Mouse (Mus musculus): ENCODE results near the gene Morn1. TPM values are rescaled to one million over a fixed set of nuclear protein-coding genes. Genes with fewer than 3 reads are reported as not detected.

The Morn1 gene
- polyA plus RNA-seq (2021), result 3.6 TPM

- POLR2A ChIA-PET, result interaction anchor here (0.9 kb wide), 1 partner anchor 163 kb away, joined by 3 read pairs; the partner anchor contains the start of gene Faap20
- CTCF ChIA-PET, result interaction anchor here (0.9 to 1.1 kb wide), 2 partner anchors 9 to 163 kb away, joined by 3 to 4 read pairs; partner anchors contain the start of gene Faap20
- DNase-seq (ENCODE audit: low read depth, low spot score), result peak; percentile 96
- in situ Hi-C loops (cut with MboI; ENCODE audit: low pct_unique_long_range_greater_than_20kb), result no loop called here
- H3K27me3 ChIP-seq, result no peaks in the 10 kb centered on the region
- ATAC-seq, result peak; percentile 91
- TF ChIP-seq CTCF (IDR thresholded peaks at IDR 0.05), result no peak
Measured at GRCm38 (mm10) chr4:155086108-155087024, at the start of gene Morn1, which contains the start of gene Rer1. Gene Morn1, plus strand, starts transcription at chr4:155086577. Gene Rer1, minus strand, starts transcription at chr4:155086382.

GRCm38 (mm10) chr4:155040197-155040596, 46.2 kb upstream of the Morn1 start:
- peaks cover 50% of the 10 kb centered on the region for H3K27me3 ChIP-seq
- no peak for DNase-seq (ENCODE audit: low read depth, low spot score)
- ChIA-PET POLR2A (no interaction called here), CTCF (no interaction called here)
- no peak for ATAC-seq
- TF ChIP-seq CTCF (IDR thresholded peaks at IDR 0.05), result no peak
- in situ Hi-C loops (cut with MboI; ENCODE audit: low pct_unique_long_range_greater_than_20kb), result no loop called here

- ChIA-PET CTCF (no interaction called here), POLR2A (no interaction called here)
- TF ChIP-seq CTCF (IDR thresholded peaks at IDR 0.05), result no peak
- H3K27me3 ChIP-seq, result peaks cover 49% of the 10 kb centered on the region
- no peak for ATAC-seq
- DNase-seq (ENCODE audit: low read depth, low spot score), result no peak
- in situ Hi-C loops (cut with MboI; ENCODE audit: low pct_unique_long_range_greater_than_20kb), result no loop called here
Measured at GRCm38 (mm10) chr4:155040696-155041095, 45.7 kb upstream of the Morn1 start.

GRCm38 (mm10) chr4:155042606-155043288, 43.6 kb upstream of the Morn1 start:
- in situ Hi-C loops (cut with MboI; ENCODE audit: low pct_unique_long_range_greater_than_20kb), result no loop called here
- TF ChIP-seq CTCF (IDR thresholded peaks at IDR 0.05), result no peak
- ATAC-seq, result no peak
- peaks cover 41% of the 10 kb centered on the region for H3K27me3 ChIP-seq
- POLR2A ChIA-PET, result no interaction called here
- CTCF ChIA-PET, result no interaction called here
- no peak for DNase-seq (ENCODE audit: low read depth, low spot score)

- ChIA-PET POLR2A (no interaction called here), CTCF (no interaction called here)
- ATAC-seq, result no peak
- in situ Hi-C loops (cut with MboI; ENCODE audit: low pct_unique_long_range_greater_than_20kb), result no loop called here
- no peak for TF ChIP-seq CTCF (IDR thresholded peaks at IDR 0.05)
- DNase-seq (ENCODE audit: low read depth, low spot score), result no peak
- peaks cover 41% of the 10 kb centered on the region for H3K27me3 ChIP-seq
Measured at GRCm38 (mm10) chr4:155043289-155043625, 43.1 kb upstream of the Morn1 start.

GRCm38 (mm10) chr4:155046636-155047035, 39.7 kb upstream of the Morn1 start:
- DNase-seq (ENCODE audit: low read depth, low spot score), result no peak
- no peak for TF ChIP-seq CTCF (IDR thresholded peaks at IDR 0.05)
- in situ Hi-C loops (cut with MboI; ENCODE audit: low pct_unique_long_range_greater_than_20kb), result no loop called here
- peaks cover 24% of the 10 kb centered on the region for H3K27me3 ChIP-seq
- ChIA-PET POLR2A (interaction anchor here (0.6 kb wide), 1 partner anchor 25 kb away, joined by 5 read pairs; no protein-coding TSS in a partner anchor), CTCF (no interaction called here)
- no peak for ATAC-seq

- ChIA-PET CTCF (no interaction called here), POLR2A (no interaction called here)
- ATAC-seq (no peak), DNase-seq (ENCODE audit: low read depth, low spot score) (no peak)
- H3K27me3 ChIP-seq, result peaks cover 7% of the 10 kb centered on the region
- in situ Hi-C loops (cut with MboI; ENCODE audit: low pct_unique_long_range_greater_than_20kb), result no loop called here
- no peak for TF ChIP-seq CTCF (IDR thresholded peaks at IDR 0.05)
Measured at GRCm38 (mm10) chr4:155050116-155050515, 36.3 kb upstream of the Morn1 start.

GRCm38 (mm10) chr4:155056724-155057123, 29.7 kb upstream of the Morn1 start, which contains the start of gene Plch2:
Gene Plch2, minus strand, starts transcription at chr4:155056784.
- TF ChIP-seq CTCF (IDR thresholded peaks at IDR 0.05), result no peak
- in situ Hi-C loops (cut with MboI; ENCODE audit: low pct_unique_long_range_greater_than_20kb), result no loop called here
- no peak for ATAC-seq
- CTCF ChIA-PET, result interaction anchor here (0.6 to 1.1 kb wide), 2 partner anchors 9 kb away, joined by 3 read pairs; no protein-coding TSS in a partner anchor
- POLR2A ChIA-PET, result no interaction called here
- no peaks in the 10 kb centered on the region for H3K27me3 ChIP-seq
- DNase-seq (ENCODE audit: low read depth, low spot score), result no peak

GRCm38 (mm10) chr4:155058325-155058724, 28.1 kb upstream of the Morn1 start:
- in situ Hi-C loops (cut with MboI; ENCODE audit: low pct_unique_long_range_greater_than_20kb), result no loop called here
- ChIA-PET POLR2A (no interaction called here), CTCF (interaction anchor here (1.5 to 1.6 kb wide), 2 partner anchors 46 to 150 kb away, joined by 3 to 4 read pairs; no protein-coding TSS in a partner anchor)
- no peak for DNase-seq (ENCODE audit: low read depth, low spot score)
- ATAC-seq, result no peak
- no peaks in the 10 kb centered on the region for H3K27me3 ChIP-seq
- no peak for TF ChIP-seq CTCF (IDR thresholded peaks at IDR 0.05)

GRCm38 (mm10) chr4:155063895-155064294, 22.5 kb upstream of the Morn1 start:
- CTCF ChIA-PET, result no interaction called here
- ATAC-seq (no peak), DNase-seq (ENCODE audit: low read depth, low spot score) (no peak)
- POLR2A ChIA-PET, result no interaction called here
- in situ Hi-C loops (cut with MboI; ENCODE audit: low pct_unique_long_range_greater_than_20kb), result no loop called here
- no peak for TF ChIP-seq CTCF (IDR thresholded peaks at IDR 0.05)
- H3K27me3 ChIP-seq, result no peaks in the 10 kb centered on the region

GRCm38 (mm10) chr4:155064474-155064873, 21.9 kb upstream of the Morn1 start:
- DNase-seq (ENCODE audit: low read depth, low spot score), result no peak
- CTCF ChIA-PET, result interaction anchor here (1.2 to 2.5 kb wide), 2 partner anchors 10 to 83 kb away, joined by 3 to 10 read pairs; no protein-coding TSS in a partner anchor
- no peak for ATAC-seq
- no peaks in the 10 kb centered on the region for H3K27me3 ChIP-seq
- POLR2A ChIA-PET, result no interaction called here
- TF ChIP-seq CTCF (IDR thresholded peaks at IDR 0.05), result no peak
- in situ Hi-C loops (cut with MboI; ENCODE audit: low pct_unique_long_range_greater_than_20kb), result no loop called here

All from Patski (cell line).